Comparison of ENCODE assay signal across 13 mouse cellular contexts in genomic region chr16:89508223-89508622, GRCm38 (mm10). TPM values are rescaled to one million over a fixed set of nuclear protein-coding genes. Genes with fewer than 3 reads are reported as not detected.
"Had no signal": no experiment of that assay in that cellular context is flagged by ENCODE, and none has a peak within 500 bp of the region (broad histone marks: within the 10 kb centered on the region; RNA-seq: fewer than 3 reads in every experiment).

Krtap7-1 (minus strand) TSS chr16:89508323.

- DNase-seq: retina, postnatal 1 day; right cerebral cortex, adult 18-20 months; right cerebral cortex, postnatal 14 days; right cerebral cortex, postnatal 25 days; right cerebral cortex, postnatal 4 days; spleen, adult 18-20 months; thymus, adult 18-20 months; thymus, adult 2 months; thymus, postnatal 14 days; thymus, postnatal 25 days; thymus, postnatal 36 days; thymus, postnatal 4 days had no signal

RNA-seq across cellular contexts. Expression of gene Krtap7-1, which starts in this region (rescaled TPM):
- total RNA-seq: neutrophil, adult 5-6 weeks had no signal
